Mouse (Mus musculus) limb, embryonic 14.5 days (tissue): Measurements from ENCODE around the gene Samsn1. TPM values are rescaled to one million over a fixed set of nuclear protein-coding genes. Genes with fewer than 3 reads are reported as not detected.

Source experiments
- ATAC-seq: fragments of 200-750 bp; cut with Nextera tagmentation; 2 replicates; pipeline ENCODE4 v1.8.0; 2017; ENCODE audit warnings: low read depth, moderate number of reproducible peaks, moderate TSS enrichment; ENCODE audit not compliant: low FRiP score
- DNase-seq: peaks from one replicate; pipeline ENCODE4 v3.0.0-alpha.2; 2015; ENCODE audit warnings: low spot score
- H3K27ac ChIP-seq: fragments of 300-500 bp; sonication (generic); replicated peaks from 2 replicates; pipeline ENCODE4 v1.5.1; 2014; ENCODE audit warnings: low read depth, mild to moderate bottlenecking, low read length, moderate library complexity, mixed read lengths
- H3K27me3 ChIP-seq: fragments of 300-500 bp; sonication (generic); 2 replicates; pipeline ENCODE4 v1.6.1; 2014; ENCODE audit warnings: low read length, mixed read lengths; ENCODE audit not compliant: control insufficient read depth, insufficient read depth
- H3K36me3 ChIP-seq: fragments of 300-500 bp; sonication (generic); 2 replicates; pipeline ENCODE4 v1.6.1; 2014; ENCODE audit warnings: mild to moderate bottlenecking, low read length, moderate library complexity, mixed read lengths; ENCODE audit not compliant: control insufficient read depth, insufficient read depth
- H3K4me1 ChIP-seq: fragments of 300-500 bp; sonication (generic); 2 replicates; pipeline ENCODE4 v1.6.1; 2014; ENCODE audit warnings: antibody characterized with exemption, low read length, mixed read lengths; ENCODE audit not compliant: control insufficient read depth, insufficient read depth
- H3K4me2 ChIP-seq: fragments of 300-500 bp; sonication (generic); replicated peaks from 2 replicates; pipeline ENCODE4 v1.6.1; 2014; ENCODE audit warnings: low read depth, mild to moderate bottlenecking, low read length, moderate library complexity; ENCODE audit not compliant: severe bottlenecking
- H3K4me3 ChIP-seq: fragments of 300-500 bp; sonication (generic); replicated peaks from 2 replicates; pipeline ENCODE4 v1.5.1; 2014; ENCODE audit warnings: low read length
- H3K9ac ChIP-seq: fragments of 300-500 bp; sonication (generic); 2 replicates; pipeline ENCODE4 v1.6.1; 2014; ENCODE audit warnings: mild to moderate bottlenecking, low read depth, low read length, moderate library complexity; ENCODE audit not compliant: severe bottlenecking
- H3K9me3 ChIP-seq: fragments of 300-500 bp; sonication (generic); 2 replicates; pipeline ENCODE4 v1.6.1; 2016; ENCODE audit warnings: low read length; ENCODE audit not compliant: control insufficient read depth
- POLR2A ChIP-seq: fragments of 200-500 bp; IDR thresholded peaks from 2 replicates; pipeline ENCODE4 v1.8.0; 2012; ENCODE audit warnings: inconsistent platforms, mild to moderate bottlenecking, moderate library complexity, borderline replicate concordance; ENCODE audit not compliant: insufficient read depth, insufficient read length; ENCODE audit errors: extremely low read depth
- WGBS: fragments of 180-500 bp; shearing (Covaris S2); extraction: QIAGEN DNeasy Blood & Tissue Kit; methylation state at CpG from one replicate; pipeline ENCODE4 v1.1.7; 2014; 5-methylcytosine and 5-hydroxymethylcytosine counted together
- polyA plus RNA-seq, 2 experiments: library from polyadenylated mRNA; depleted of rRNA in 1 of 2; stranded (reverse) in 1 of 2; unstranded in 1 of 2; fragments of >200 nt; fragmentation: Nextera tagmentation in 1 of 2; extraction: Ambion mirVana in 1 of 2; gene quantifications; 2 replicates each; pipeline versions ENCODE4 v1.2.1 to v1.2.3; 2012 to 2014

The Samsn1 gene
- polyA plus RNA-seq, 2 experiments, result 3.2 to 4.1 TPM

DNA sequence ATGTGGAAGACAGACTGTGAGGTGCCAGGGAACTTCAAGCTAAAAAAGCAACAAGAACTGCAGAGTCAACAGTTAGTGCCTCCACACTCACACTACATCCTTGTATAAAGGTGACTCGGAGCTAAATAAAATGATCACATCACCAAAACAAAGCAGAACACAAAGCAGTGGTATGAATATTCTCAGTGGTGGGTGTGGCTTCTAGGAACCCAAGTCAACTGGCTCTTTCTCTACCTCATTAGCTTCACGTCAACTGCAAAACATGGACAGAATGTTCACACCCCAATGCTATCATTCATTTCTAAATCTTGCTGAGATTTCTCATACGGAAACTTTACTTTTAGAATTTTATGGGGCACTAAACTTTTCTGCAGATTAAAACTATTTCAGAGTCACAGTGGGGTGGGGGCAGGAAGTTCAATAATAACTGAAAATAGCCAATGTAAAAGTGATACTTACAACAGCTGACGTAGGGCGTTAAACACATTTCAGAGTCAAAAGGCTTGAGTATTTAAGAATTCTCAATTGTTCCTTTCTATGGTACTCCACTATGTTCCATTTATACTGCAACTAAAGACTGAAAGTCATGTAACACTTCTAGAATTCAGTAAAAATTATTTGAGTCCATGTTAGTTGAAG, 127.7 kb downstream of the Samsn1 start:
- H3K36me3 ChIP-seq, result no peaks in the 10 kb centered on the region
- ATAC-seq, result no peak
- 79% methylated on average over 5 of the region's 5 CpGs for WGBS

DNA sequence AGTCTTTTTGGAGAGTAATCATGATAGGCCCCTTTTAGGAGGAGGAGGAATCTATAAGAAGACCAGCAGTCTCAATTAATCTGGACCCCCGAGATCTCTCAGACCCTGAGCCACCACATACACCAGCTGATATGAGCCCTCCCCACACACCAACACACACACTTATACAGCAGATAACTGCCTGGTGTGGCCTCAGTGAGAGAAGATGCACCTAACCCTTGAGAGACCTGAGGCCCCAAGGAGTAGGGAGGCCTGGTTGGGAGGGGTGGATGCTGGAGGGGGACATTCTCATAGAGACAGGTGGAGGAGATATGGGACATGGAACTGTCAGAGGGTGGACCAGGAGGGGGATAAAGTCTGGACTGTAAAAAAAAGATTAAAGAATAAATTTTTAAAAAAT, 128.6 kb downstream of the Samsn1 start:
- no peak overlapping the region for H3K4me2 ChIP-seq
- H3K9ac ChIP-seq, result no peak overlapping the region
- ATAC-seq (no peak), DNase-seq (no peak)
- H3K4me1 ChIP-seq, result no peaks in the 10 kb centered on the region
- no peak overlapping the region for H3K4me3 ChIP-seq
- H3K36me3 ChIP-seq, result no peaks in the 10 kb centered on the region
- no peak for TF ChIP-seq POLR2A
- no peaks in the 10 kb centered on the region for H3K9me3 ChIP-seq
- H3K27ac ChIP-seq, result no peak overlapping the region
- H3K27me3 ChIP-seq, result no peaks in the 10 kb centered on the region
- WGBS, result 77% methylated on average over 1 of the region's 1 CpGs

More for the DNA sequence above, 127.7 kb downstream of the Samsn1 start:
- Histone ChIP-seq H3K9me3 (no peaks in the 10 kb centered on the region), H3K4me1 (no peaks in the 10 kb centered on the region), H3K4me3 (no peak overlapping the region), H3K27ac (no peak overlapping the region), H3K4me2 (no peak overlapping the region), H3K9ac (no peak overlapping the region), H3K27me3 (no peaks in the 10 kb centered on the region)
- TF ChIP-seq POLR2A, result no peak
- no peak for DNase-seq

DNA sequence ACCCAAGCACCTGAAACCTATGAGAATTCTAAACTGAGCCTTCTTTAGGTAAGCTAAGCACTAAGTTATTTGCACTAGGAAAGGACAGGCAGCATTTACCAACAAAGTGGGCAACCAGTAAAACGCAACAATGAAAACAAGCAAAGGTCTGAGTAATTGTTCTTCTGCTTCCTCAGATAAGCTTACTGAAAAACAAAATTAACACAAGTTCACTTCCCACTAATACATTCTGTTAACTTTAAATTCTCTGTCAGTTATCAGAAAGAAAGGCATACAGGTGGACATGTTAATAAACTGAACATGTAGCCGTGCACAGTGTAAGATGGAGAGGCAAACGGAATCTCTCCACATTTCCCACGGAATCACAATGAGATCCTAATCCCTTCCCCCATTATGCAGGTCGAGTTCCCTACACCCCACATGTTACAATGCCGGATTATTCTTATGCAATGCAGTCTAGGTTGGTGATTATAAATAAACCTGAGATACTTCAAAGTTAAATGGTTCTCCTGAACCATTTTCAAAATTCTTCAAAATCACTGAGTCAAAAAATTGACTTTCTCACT, 132.9 kb downstream of the Samsn1 start:
- Histone ChIP-seq H3K36me3 (no peaks in the 10 kb centered on the region), H3K9ac (no peak overlapping the region), H3K4me3 (no peak overlapping the region), H3K27me3 (no peaks in the 10 kb centered on the region), H3K9me3 (no peaks in the 10 kb centered on the region), H3K4me1 (no peaks in the 10 kb centered on the region), H3K4me2 (no peak overlapping the region), H3K27ac (no peak overlapping the region)
- DNase-seq (no peak), ATAC-seq (no peak)
- 74% methylated on average over 6 of the region's 6 CpGs for WGBS
- TF ChIP-seq POLR2A, result no peak

DNA sequence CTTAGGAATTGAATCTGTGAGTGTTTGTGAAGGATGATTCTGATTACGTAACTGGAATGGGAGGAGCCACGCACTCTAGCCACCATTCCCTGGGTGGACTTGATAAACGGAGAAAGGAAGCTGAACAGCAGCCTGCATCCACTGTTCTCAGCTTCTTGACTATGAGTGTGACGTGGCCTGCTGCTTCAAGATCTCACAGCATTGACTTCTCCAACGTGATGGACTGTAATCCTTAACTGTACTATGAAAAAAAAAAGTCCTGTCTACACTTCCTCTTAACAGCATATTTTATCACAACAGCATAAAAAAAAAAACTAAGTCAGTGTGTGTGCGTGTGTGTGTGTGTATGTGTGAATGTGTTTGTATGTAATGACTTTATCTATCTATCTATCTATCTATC, 134.9 kb downstream of the Samsn1 start:
- DNase-seq (no peak), ATAC-seq (no peak)
- H3K4me3 ChIP-seq, result no peak overlapping the region
- H3K27me3 ChIP-seq, result no peaks in the 10 kb centered on the region
- H3K4me1 ChIP-seq, result no peaks in the 10 kb centered on the region
- no peaks in the 10 kb centered on the region for H3K36me3 ChIP-seq
- H3K9ac ChIP-seq, result no peak overlapping the region
- no peak overlapping the region for H3K27ac ChIP-seq
- no peak for TF ChIP-seq POLR2A
- no peaks in the 10 kb centered on the region for H3K9me3 ChIP-seq
- 78% methylated on average over 6 of the region's 6 CpGs for WGBS
- H3K4me2 ChIP-seq, result no peak overlapping the region

DNA sequence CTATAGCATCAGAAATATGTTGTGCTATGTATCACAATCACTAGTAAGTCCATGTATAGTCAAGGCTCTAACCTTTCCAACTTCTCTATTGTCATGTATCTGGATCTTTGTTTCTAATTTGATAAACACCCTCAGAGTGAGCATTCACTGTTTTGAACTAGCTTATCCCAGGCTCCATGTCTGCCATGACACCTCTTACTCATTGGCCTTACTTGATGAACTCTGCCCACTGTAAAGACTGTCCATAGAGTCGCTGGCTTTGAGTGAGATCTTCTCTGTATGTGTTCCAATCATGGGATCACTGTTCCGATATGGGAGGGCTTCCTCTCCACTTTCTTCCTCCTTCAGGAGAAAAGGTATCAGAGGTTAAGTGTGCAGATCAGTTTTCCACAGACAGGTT, 143.2 kb downstream of the Samsn1 start:
- Histone ChIP-seq H3K4me3 (no peak overlapping the region), H3K9ac (no peak overlapping the region), H3K36me3 (no peaks in the 10 kb centered on the region), H3K4me2 (no peak overlapping the region), H3K27me3 (no peaks in the 10 kb centered on the region), H3K9me3 (no peaks in the 10 kb centered on the region), H3K27ac (no peak overlapping the region), H3K4me1 (peaks cover 3% of the 10 kb centered on the region; the same call in 1 of the 2 replicates)
- ATAC-seq, result no peak
- DNase-seq, result no peak
- WGBS, result 86% methylated on average over 2 of the region's 2 CpGs
- no peak for TF ChIP-seq POLR2A
